Mouse (Mus musculus) limb, embryonic 11.5 days (tissue): ENCODE data around the gene Zfp770. TPM values are rescaled to one million over a fixed set of nuclear protein-coding genes. Genes with fewer than 3 reads are reported as not detected.
"Not testable (repeated sequence)": the region's sequence is repeated elsewhere in the genome, so short reads cannot be mapped to it uniquely, and the experiment has no call there.

Experiments used
- ATAC-seq: fragments of 200-750 bp; cut with Nextera tagmentation; 2 replicates; pipeline ENCODE4 v1.8.0; 2017; ENCODE audit warnings: low read depth; ENCODE audit not compliant: insufficient number of reproducible peaks, low FRiP score, low TSS enrichment
- DNase-seq: peaks from one replicate; pipeline ENCODE4 v3.0.0-alpha.2; 2015; ENCODE audit warnings: low spot score
- H3K27ac ChIP-seq: fragments of 300-500 bp; sonication (generic); replicated peaks from 2 replicates; pipeline ENCODE4 v1.5.1; 2014; ENCODE audit warnings: low read depth, mild to moderate bottlenecking, low read length
- H3K27me3 ChIP-seq: fragments of 300-500 bp; sonication (generic); 2 replicates; pipeline ENCODE4 v1.6.1; 2014; ENCODE audit warnings: mild to moderate bottlenecking, low read length, mixed read lengths; ENCODE audit not compliant: control insufficient read depth, insufficient read depth
- H3K36me3 ChIP-seq: fragments of 300-500 bp; sonication (generic); 2 replicates; pipeline ENCODE4 v1.6.1; 2014; ENCODE audit warnings: mild to moderate bottlenecking, low read length, moderate library complexity, mixed read lengths; ENCODE audit not compliant: control insufficient read depth, insufficient read depth
- H3K4me1 ChIP-seq: fragments of 300-500 bp; sonication (generic); 2 replicates; pipeline ENCODE4 v1.6.1; 2014; ENCODE audit warnings: low read length, mixed read lengths; ENCODE audit not compliant: control insufficient read depth, insufficient read depth
- H3K4me2 ChIP-seq: fragments of 300-500 bp; sonication (generic); 2 replicates; pipeline ENCODE4 v1.6.1; 2014; ENCODE audit warnings: low read depth, mild to moderate bottlenecking, moderate library complexity; ENCODE audit not compliant: severe bottlenecking
- H3K4me3 ChIP-seq: fragments of 300-500 bp; sonication (generic); 2 replicates; pipeline ENCODE4 v1.5.1; 2014; ENCODE audit warnings: low read depth, low read length
- H3K9ac ChIP-seq: fragments of 300-500 bp; sonication (generic); 2 replicates; pipeline ENCODE4 v1.6.1; 2014; ENCODE audit warnings: mild to moderate bottlenecking, low read length
- H3K9me3 ChIP-seq: fragments of 300-500 bp; sonication (generic); 2 replicates; pipeline ENCODE4 v1.6.1; 2016; ENCODE audit warnings: low read length; ENCODE audit not compliant: control insufficient read depth
- WGBS: fragments of 180-500 bp; shearing (Covaris S2); extraction: QIAGEN DNeasy Blood & Tissue Kit; methylation state at CpG from one replicate; pipeline ENCODE4 v1.1.7; 2014; 5-methylcytosine and 5-hydroxymethylcytosine counted together
- polyA plus RNA-seq: library from polyadenylated mRNA; unstranded; fragments of >200 nt; fragmentation: Nextera tagmentation; extraction: Ambion mirVana; gene quantifications from 2 replicates; pipeline ENCODE4 v1.2.1, GENCODE M21; 2014

The Zfp770 gene
- polyA plus RNA-seq, 1 experiment from 2014 or later = 4.8 TPM

GRCm38 (mm10) chr2:114201574-114201973 lies 305 bp upstream of the Zfp770 start:
- peak overlapping the region; percentile 81; the same call in 1 of the 2 replicates for H3K4me3 ChIP-seq
- H3K27ac ChIP-seq = no peak overlapping the region
- peak overlapping the region; percentile 92; the same call in 1 of the 2 replicates for H3K9ac ChIP-seq
- H3K9me3 ChIP-seq = no peaks in the 10 kb centered on the region
- peak overlapping the region; percentile 47 for H3K4me2 ChIP-seq
- no peaks in the 10 kb centered on the region for H3K4me1 ChIP-seq
- DNase-seq (no peak), ATAC-seq (no peak)
- no peaks in the 10 kb centered on the region for H3K27me3 ChIP-seq
- WGBS = 38% methylated on average over 4 of the region's 4 CpGs
- no peaks in the 10 kb centered on the region for H3K36me3 ChIP-seq

- no peak overlapping the region for H3K4me2 ChIP-seq
- DNase-seq (no peak), ATAC-seq (no peak)
- no peak overlapping the region for H3K27ac ChIP-seq
- H3K4me3 ChIP-seq = no peak overlapping the region
- peaks cover 2% of the 10 kb centered on the region; the same call in 1 of the 2 replicates for H3K36me3 ChIP-seq
- 91% methylated on average over 5 of the region's 5 CpGs for WGBS
- no peaks in the 10 kb centered on the region for H3K27me3 ChIP-seq
- no peaks in the 10 kb centered on the region for H3K4me1 ChIP-seq
- H3K9ac ChIP-seq = no peak overlapping the region
- no peaks in the 10 kb centered on the region for H3K9me3 ChIP-seq
Measured at GRCm38 (mm10) chr2:114196421-114196820, 4.8 kb downstream of the Zfp770 start.

- not testable (repeated sequence) for H3K4me2 ChIP-seq, H3K9ac ChIP-seq, H3K9me3 ChIP-seq, H3K27me3 ChIP-seq, H3K27ac ChIP-seq, H3K4me3 ChIP-seq, H3K36me3 ChIP-seq, ATAC-seq, H3K4me1 ChIP-seq, DNase-seq
- 100% methylated on average over 1 of the region's 6 CpGs for WGBS
Measured at GRCm38 (mm10) chr2:114186924-114187323, 14.3 kb downstream of the Zfp770 start, which contains the start of gene Aqr. TSS of gene Aqr (minus strand) at chr2:114187024.

GRCm38 (mm10) chr2:114177802-114178733 lies 23.2 kb downstream of the Zfp770 start:
- Histone ChIP-seq H3K9me3 (no peaks in the 10 kb centered on the region), H3K9ac (no peak overlapping the region), H3K4me2 (no peak overlapping the region), H3K27ac (no peak overlapping the region), H3K27me3 (no peaks in the 10 kb centered on the region), H3K4me1 (peaks cover 5% of the 10 kb centered on the region; the same call in 1 of the 2 replicates), H3K36me3 (no peaks in the 10 kb centered on the region), H3K4me3 (no peak overlapping the region)
- DNase-seq (no peak), ATAC-seq (no peak)
- WGBS = 47% methylated on average over 4 of the region's 4 CpGs

- peak overlapping the region; percentile 90 for H3K9ac ChIP-seq
- peak; percentile 95 for ATAC-seq
- 1% methylated on average over 44 of the region's 44 CpGs for WGBS
- H3K36me3 ChIP-seq = no peaks in the 10 kb centered on the region
- H3K4me2 ChIP-seq = peak overlapping the region; percentile 88
- peak; percentile 81 for DNase-seq
- no peaks in the 10 kb centered on the region for H3K27me3 ChIP-seq
- no peaks in the 10 kb centered on the region for H3K9me3 ChIP-seq
- peak overlapping the region; percentile 94 for H3K4me3 ChIP-seq
- H3K27ac ChIP-seq = no peak overlapping the region
- H3K4me1 ChIP-seq = peaks cover 5% of the 10 kb centered on the region; the same call in 1 of the 2 replicates
Measured at GRCm38 (mm10) chr2:114174651-114175484, 26.4 kb downstream of the Zfp770 start.

- no peak overlapping the region for H3K4me3 ChIP-seq
- H3K4me1 ChIP-seq = peaks cover 5% of the 10 kb centered on the region; the same call in 1 of the 2 replicates
- no peak overlapping the region for H3K27ac ChIP-seq
- H3K27me3 ChIP-seq = no peaks in the 10 kb centered on the region
- no peak overlapping the region for H3K9ac ChIP-seq
- no peaks in the 10 kb centered on the region for H3K36me3 ChIP-seq
- H3K9me3 ChIP-seq = no peaks in the 10 kb centered on the region
- ATAC-seq (no peak), DNase-seq (no peak)
- H3K4me2 ChIP-seq = no peak overlapping the region
Measured at GRCm38 (mm10) chr2:114173248-114173647, 28.0 kb downstream of the Zfp770 start.

- peaks cover 11% of the 10 kb centered on the region for H3K36me3 ChIP-seq
- no peaks in the 10 kb centered on the region for H3K9me3 ChIP-seq
- no peak overlapping the region for H3K4me2 ChIP-seq
- H3K4me1 ChIP-seq = no peaks in the 10 kb centered on the region
- H3K27me3 ChIP-seq = no peaks in the 10 kb centered on the region
- ATAC-seq (no peak), DNase-seq (no peak)
- H3K27ac ChIP-seq = no peak overlapping the region
- no peak overlapping the region for H3K9ac ChIP-seq
- no peak overlapping the region for H3K4me3 ChIP-seq
Measured at GRCm38 (mm10) chr2:114167837-114168236, 33.4 kb downstream of the Zfp770 start.

- H3K4me1 ChIP-seq = no peaks in the 10 kb centered on the region
- ATAC-seq (no peak), DNase-seq (no peak)
- no peaks in the 10 kb centered on the region for H3K27me3 ChIP-seq
- H3K9ac ChIP-seq = no peak overlapping the region
- H3K9me3 ChIP-seq = no peaks in the 10 kb centered on the region
- peaks cover 20% of the 10 kb centered on the region for H3K36me3 ChIP-seq
- H3K4me2 ChIP-seq = no peak overlapping the region
- H3K27ac ChIP-seq = no peak overlapping the region
- no peak overlapping the region for H3K4me3 ChIP-seq
- 89% methylated on average over 1 of the region's 1 CpGs for WGBS
Measured at GRCm38 (mm10) chr2:114161978-114162377, 39.3 kb downstream of the Zfp770 start.
